Comparison of ENCODE assay signal across 10 mouse cellular contexts in the genomic region with DNA sequence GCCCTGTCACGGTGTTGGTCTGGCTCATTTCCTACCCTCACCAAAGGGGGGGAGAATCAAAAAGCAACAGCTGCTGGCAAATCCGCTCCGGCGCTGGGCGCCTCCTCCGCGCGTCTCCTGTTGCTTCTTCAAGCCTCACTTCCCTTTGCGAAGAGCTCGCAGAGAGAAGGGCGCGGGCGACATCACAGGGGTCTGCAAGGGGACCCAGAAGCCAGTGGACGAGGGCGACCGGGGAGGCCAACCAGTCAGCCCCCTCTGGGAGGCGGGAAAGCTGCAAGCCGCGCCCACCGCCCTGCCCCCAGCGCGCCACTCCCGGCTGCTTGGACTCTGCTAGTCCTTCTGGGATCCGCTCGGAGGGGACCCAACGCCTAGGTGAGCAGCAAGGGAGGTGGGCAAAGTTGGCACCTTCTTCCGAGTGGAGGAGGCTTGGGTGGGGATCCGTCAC. TPM values are rescaled to one million over a fixed set of nuclear protein-coding genes. Genes with fewer than 3 reads are reported as not detected.
DNase-seq lines count a peak whose midpoint lies in the region; ATAC-seq and TF ChIP-seq lines count a peak whose summit lies in the region.
"Had no signal": no experiment of that assay in that cellular context is flagged by ENCODE, and none has a peak within 500 bp of the region (broad histone marks: within the 10 kb centered on the region; RNA-seq: fewer than 3 reads in every experiment).

A gene (plus strand): TSS at position 69 of the 445 bp plus-strand sequence.

- peak; percentile 26 for DNase-seq in lung, adult 2 months
- DNase-seq in lung, postnatal 25 days (ENCODE audit: low spot score) = no peak
- peak; percentile 59 to 61 for DNase-seq in heart, adult 9 months (ENCODE audit: low spot score in 2 of 2)
- DNase-seq in liver, embryonic 13.5 days = no peak
- DNase-seq in urinary bladder, adult 2 months (ENCODE audit: low spot score) = no peak

- ATAC-seq in embryonic facial prominence, embryonic 12.5 days (ENCODE audit: insufficient number of reproducible peaks, insufficient read depth, low FRiP score, low TSS enrichment) = peak; percentile 61
- peak; percentile 88 for ATAC-seq in kidney, embryonic 14.5 days (ENCODE audit: low FRiP score, low TSS enrichment)
- no peak for ATAC-seq in liver, embryonic 13.5 days (ENCODE audit: low read depth)
- ATAC-seq in neural tube, embryonic 15.5 days (ENCODE audit: low FRiP score) = peak; percentile 69

- H3K27me3 ChIP-seq in embryonic facial prominence, embryonic 12.5 days = no peaks in the 10 kb centered on the region
- H3K27me3 ChIP-seq in kidney, embryonic 14.5 days (ENCODE audit: control insufficient read depth, insufficient read depth, low read length) = no peaks in the 10 kb centered on the region
- peaks cover 50% of the 10 kb centered on the region for H3K27me3 ChIP-seq in liver, embryonic 13.5 days
- H3K27me3 ChIP-seq in neural tube, embryonic 15.5 days (replicated peaks) = no peaks in the 10 kb centered on the region; the same call in 1 of the 2 replicates

- H3K4me3 ChIP-seq in lung, adult 2 months (replicated peaks; ENCODE audit: extremely low read depth, low read depth, low read length) = peak within 1 kb of the TSS; percentile 12
- H3K4me3 ChIP-seq in embryonic facial prominence, embryonic 12.5 days = peak within 1 kb of the TSS; percentile 66
- peak within 1 kb of the TSS; percentile 71 for H3K4me3 ChIP-seq in kidney, embryonic 14.5 days (ENCODE audit: low read length)
- H3K4me3 ChIP-seq in liver, embryonic 13.5 days (replicated peaks) = peak within 1 kb of the TSS; percentile 38
- H3K4me3 ChIP-seq in neural tube, embryonic 15.5 days (replicated peaks) = peak within 1 kb of the TSS; percentile 68
- H3K4me3 ChIP-seq: myocyte had no signal

- peak within 1 kb of the TSS; percentile 48 for H3K27ac ChIP-seq in embryonic facial prominence, embryonic 12.5 days
- H3K27ac ChIP-seq in kidney, embryonic 14.5 days (ENCODE audit: low read depth, low read length) = peak within 1 kb of the TSS; percentile 77
- H3K27ac ChIP-seq in liver, embryonic 13.5 days = no peak within 1 kb of the TSS
- H3K27ac ChIP-seq in neural tube, embryonic 15.5 days (replicated peaks) = peak within 1 kb of the TSS; percentile 82

- no peaks in the 10 kb centered on the region for H3K36me3 ChIP-seq in embryonic facial prominence, embryonic 12.5 days
- H3K36me3 ChIP-seq in kidney, embryonic 14.5 days (ENCODE audit: control insufficient read depth, insufficient read depth, low read length) = no peaks in the 10 kb centered on the region
- no peaks in the 10 kb centered on the region for H3K36me3 ChIP-seq in liver, embryonic 13.5 days
- H3K36me3 ChIP-seq in neural tube, embryonic 15.5 days = no peaks in the 10 kb centered on the region
- H3K36me3 ChIP-seq: G1E had no signal

- H3K4me1 ChIP-seq in lung, adult 2 months (ENCODE audit: control insufficient read depth, insufficient read depth, low read length) = no peaks in the 10 kb centered on the region
- peaks cover 14% of the 10 kb centered on the region for H3K4me1 ChIP-seq in embryonic facial prominence, embryonic 12.5 days
- H3K4me1 ChIP-seq in kidney, embryonic 14.5 days (ENCODE audit: control insufficient read depth, insufficient read depth, low read length) = peaks cover 24% of the 10 kb centered on the region
- no peaks in the 10 kb centered on the region for H3K4me1 ChIP-seq in liver, embryonic 13.5 days (replicated peaks)
- peaks cover 38% of the 10 kb centered on the region for H3K4me1 ChIP-seq in neural tube, embryonic 15.5 days

- H3K9me3 ChIP-seq in embryonic facial prominence, embryonic 12.5 days = no peaks in the 10 kb centered on the region
- H3K9me3 ChIP-seq in kidney, embryonic 14.5 days (ENCODE audit: control insufficient read depth, low read length) = no peaks in the 10 kb centered on the region
- H3K9me3 ChIP-seq in liver, embryonic 13.5 days (replicated peaks) = no peaks in the 10 kb centered on the region
- H3K9me3 ChIP-seq in neural tube, embryonic 15.5 days (replicated peaks) = no peaks in the 10 kb centered on the region
- H3K9me3 ChIP-seq: G1E had no signal

- 2% methylated on average over 28 of the region's 28 CpGs for WGBS in lung, adult 2 months
- WGBS in embryonic facial prominence, embryonic 12.5 days = 0% methylated on average over 28 of the region's 28 CpGs
- WGBS in kidney, embryonic 14.5 days = 0% methylated on average over 28 of the region's 28 CpGs
- 3% methylated on average over 28 of the region's 28 CpGs for WGBS in liver, embryonic 13.5 days (ENCODE audit: insufficient replicate concordance)
- 0% methylated on average over 28 of the region's 28 CpGs for WGBS in neural tube, embryonic 15.5 days

- H3K4me2 ChIP-seq in embryonic facial prominence, embryonic 12.5 days (replicated peaks) = peak within 1 kb of the TSS; percentile 76
- peak within 1 kb of the TSS; percentile 84 for H3K4me2 ChIP-seq in kidney, embryonic 14.5 days (replicated peaks; ENCODE audit: low read depth, low read length)
- H3K4me2 ChIP-seq in liver, embryonic 13.5 days = peak within 1 kb of the TSS; percentile 57
- peak within 1 kb of the TSS; percentile 87 for H3K4me2 ChIP-seq in neural tube, embryonic 15.5 days

- H3K9ac ChIP-seq in embryonic facial prominence, embryonic 12.5 days = peak within 1 kb of the TSS; percentile 75
- H3K9ac ChIP-seq in kidney, embryonic 14.5 days (ENCODE audit: low read depth, low read length) = peak within 1 kb of the TSS; percentile 79
- 0 out of 2 replicates have a peak within 1 kb of the TSS, but pooled peaks have one; percentile 10 for H3K9ac ChIP-seq in liver, embryonic 13.5 days
- H3K9ac ChIP-seq in neural tube, embryonic 15.5 days (replicated peaks) = peak within 1 kb of the TSS; percentile 70

- no peak for TF ChIP-seq POLR2A in lung, adult 2 months (IDR thresholded peaks at IDR 0.05; ENCODE audit: borderline replicate concordance, extremely low read depth, low read depth, low read length)

- no peak for TF ChIP-seq CTCF in lung, adult 2 months (IDR thresholded peaks at IDR 0.05; ENCODE audit: insufficient read depth, low read length)

RNA-seq across cellular contexts. Expression of the gene that starts here (rescaled TPM):
- polyA plus RNA-seq in lung, adult 2 months (2012; rRNA removed) = 19.8 and 31.7 TPM in 2 replicates
- 117 and 121 TPM in 2 replicates for polyA plus RNA-seq in embryonic facial prominence, embryonic 12.5 days (2016; fragmentation: Nextera tagmentation; extraction: Ambion mirVana)
- 139 and 156 TPM in 2 replicates for polyA plus RNA-seq in kidney, embryonic 14.5 days (2014; fragmentation: Nextera tagmentation; extraction: Ambion mirVana)
- polyA plus RNA-seq in liver, embryonic 13.5 days (2015; fragmentation: Nextera tagmentation; extraction: Ambion mirVana) = 2.6 and 2.7 TPM in 2 replicates
- polyA plus RNA-seq in neural tube, embryonic 15.5 days (2015; fragmentation: Nextera tagmentation; extraction: Ambion mirVana) = 442 and 531 TPM in 2 replicates
- 36.8 and 40.3 TPM in 2 replicates for polyA plus RNA-seq in urinary bladder, adult 2 months (2012; rRNA removed)
- polyA plus RNA-seq: G1E had no signal

Comparison
In these comparisons a context has a peak if more than half of its experiments do, and no peak if none do; other contexts are left out.
1. DNase-seq: peak in lung, adult 2 months (single experiment) and heart, adult 9 months (2 of 2); none in lung, postnatal 25 days (single experiment), liver, embryonic 13.5 days (single experiment) and urinary bladder, adult 2 months (single experiment).
2. H3K4me3 ChIP-seq: peak in every context shown above with its lines; median percentile 71 in kidney, embryonic 14.5 days; 68 in neural tube, embryonic 15.5 days; 66 in embryonic facial prominence, embryonic 12.5 days; 38 in liver, embryonic 13.5 days; 12 in lung, adult 2 months.
3. H3K9ac ChIP-seq: peak in every context shown above with its lines; median percentile 79 in kidney, embryonic 14.5 days; 75 in embryonic facial prominence, embryonic 12.5 days; 70 in neural tube, embryonic 15.5 days; 10 in liver, embryonic 13.5 days.
4. Peak in every context shown above with its lines, with median percentiles within 50 percentile points of each other: H3K4me2 ChIP-seq.